Mouse (Mus musculus) C2C12 (cell line): ENCODE measurements around the gene Olfr557.

Source experiments
- CTCF ChIP-seq: IDR thresholded peaks from one replicate; pipeline ENCODE4 v1.5.1; 2011; ENCODE audit not compliant: control insufficient read depth, insufficient read depth, insufficient read length
- MAX ChIP-seq: IDR thresholded peaks from one replicate; pipeline ENCODE4 v1.6.1; 2011; ENCODE audit warnings: mild to moderate bottlenecking, control low read depth
- MYOG ChIP-seq: IDR thresholded peaks from one replicate; pipeline ENCODE4 v1.6.1; 2011; ENCODE audit not compliant: control insufficient read depth, insufficient read length; ENCODE audit errors: extremely low read depth
- USF1 ChIP-seq: IDR thresholded peaks from one replicate; pipeline ENCODE4 v1.6.1; 2011; ENCODE audit warnings: low read depth, mild to moderate bottlenecking, control low read depth, moderate library complexity

DNA sequence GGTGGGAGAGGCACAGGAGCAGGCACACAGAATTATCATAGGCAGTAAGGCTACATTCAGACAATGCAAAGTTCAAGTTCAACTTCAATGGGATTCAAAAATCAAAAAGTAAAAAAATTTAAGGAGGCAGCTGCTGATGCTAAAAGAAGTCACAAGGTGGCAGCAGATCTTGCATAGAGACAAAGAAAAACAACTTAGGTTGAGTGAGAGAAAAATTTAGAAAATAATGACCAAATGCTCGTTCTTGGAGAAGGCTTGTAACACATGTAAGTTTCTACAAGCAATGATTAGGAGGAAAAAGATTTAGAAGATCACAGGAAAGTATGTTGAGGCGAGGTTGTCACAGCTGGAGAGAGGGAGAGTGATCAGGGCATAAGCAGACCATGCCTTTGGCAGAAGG is 30.3 kb upstream of the Olfr557 start:
- TF ChIP-seq USF1 (no peak), CTCF (no peak), MYOG (no peak), MAX (no peak)
